Mouse (Mus musculus): ENCODE measurements around the gene Foxe1. TPM values are rescaled to one million over a fixed set of nuclear protein-coding genes. Genes with fewer than 3 reads are reported as not detected.

The Foxe1 gene
- polyA plus RNA-seq (2012; rRNA removed): 1.1 and 1.6 TPM in 2 replicates

DNA sequence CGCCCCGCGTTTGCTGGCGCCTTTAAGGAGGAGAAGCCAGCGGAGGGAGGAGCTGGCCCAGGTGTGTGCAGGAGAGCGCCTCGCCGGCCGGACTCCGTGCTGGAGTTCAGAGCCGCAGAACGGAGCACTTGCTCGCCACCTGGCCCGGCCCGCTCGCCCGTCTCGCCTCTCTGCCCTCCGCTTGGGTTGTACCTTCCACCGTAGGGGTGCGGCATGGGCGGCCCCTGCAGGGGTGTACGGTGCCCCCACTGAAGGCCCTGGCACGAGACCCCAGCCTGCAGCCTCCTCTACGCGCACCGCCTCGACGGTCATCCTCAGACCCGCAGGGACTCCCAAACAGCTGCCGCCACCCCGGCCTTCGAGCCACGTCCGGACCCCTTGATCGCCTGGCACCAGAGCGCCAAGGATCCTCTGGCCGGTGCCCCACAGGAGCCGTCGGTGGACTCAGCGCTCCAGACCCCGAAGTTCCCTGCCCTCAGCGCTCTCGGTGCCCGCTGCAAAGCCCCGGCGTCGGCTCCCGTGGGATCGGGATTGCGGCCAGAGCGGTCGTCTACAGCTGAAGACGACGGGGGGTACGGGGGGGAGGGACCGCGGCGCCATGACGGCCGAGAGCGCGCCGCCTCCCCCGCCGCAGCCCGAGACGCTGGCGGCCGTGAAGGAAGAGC is at the start of gene Foxe1:
Gene Foxe1 (plus strand): TSS at position 14 of the 665 bp plus-strand sequence.

GRCm38 (mm10) chr4:46389013-46389611 is 45.7 kb downstream of the Foxe1 start, which contains the start of gene Trmo:
Gene Trmo (minus strand): TSS chr4:46389437.

Other genes starting within 250 kb of the Foxe1 start
- gene Ncbp1, start 205.0 kb upstream of the Foxe1 start, polyA plus RNA-seq (2012; rRNA removed): 5.2 and 5.3 TPM in 2 replicates
- 3.3 and 4.8 TPM in 2 replicates for gene Tstd2, start 204.9 kb upstream of the Foxe1 start, polyA plus RNA-seq (2012; rRNA removed)
- 4.5 and 21.7 TPM in 2 replicates for gene Xpa, start 147.3 kb upstream of the Foxe1 start, polyA plus RNA-seq (2012; rRNA removed)
- gene Trmo, start 45.8 kb downstream of the Foxe1 start, polyA plus RNA-seq (2012; rRNA removed): 1.2 and 1.5 TPM in 2 replicates
- not detected in 2 replicates for gene Hemgn, start 69.9 kb downstream of the Foxe1 start, polyA plus RNA-seq (2012; rRNA removed)
- gene Anp32b, start 107.3 kb downstream of the Foxe1 start, polyA plus RNA-seq (2012; rRNA removed): 9.0 and 18.2 TPM in 2 replicates
- gene Nans, start 145.6 kb downstream of the Foxe1 start, polyA plus RNA-seq (2012; rRNA removed): 14.0 and 14.8 TPM in 2 replicates
- gene Trim14, start 192.5 kb downstream of the Foxe1 start, polyA plus RNA-seq (2012; rRNA removed): 2.7 and 4.4 TPM in 2 replicates